Mouse (Mus musculus) spleen, adult 12 weeks (tissue): Measurements from ENCODE around the gene Cacna1h.

Source experiments
- DNase-seq: peaks from one replicate; pipeline ENCODE4 v3.0.0; 2022; ENCODE audit warnings: low spot score

Cacna1h gene

DNA sequence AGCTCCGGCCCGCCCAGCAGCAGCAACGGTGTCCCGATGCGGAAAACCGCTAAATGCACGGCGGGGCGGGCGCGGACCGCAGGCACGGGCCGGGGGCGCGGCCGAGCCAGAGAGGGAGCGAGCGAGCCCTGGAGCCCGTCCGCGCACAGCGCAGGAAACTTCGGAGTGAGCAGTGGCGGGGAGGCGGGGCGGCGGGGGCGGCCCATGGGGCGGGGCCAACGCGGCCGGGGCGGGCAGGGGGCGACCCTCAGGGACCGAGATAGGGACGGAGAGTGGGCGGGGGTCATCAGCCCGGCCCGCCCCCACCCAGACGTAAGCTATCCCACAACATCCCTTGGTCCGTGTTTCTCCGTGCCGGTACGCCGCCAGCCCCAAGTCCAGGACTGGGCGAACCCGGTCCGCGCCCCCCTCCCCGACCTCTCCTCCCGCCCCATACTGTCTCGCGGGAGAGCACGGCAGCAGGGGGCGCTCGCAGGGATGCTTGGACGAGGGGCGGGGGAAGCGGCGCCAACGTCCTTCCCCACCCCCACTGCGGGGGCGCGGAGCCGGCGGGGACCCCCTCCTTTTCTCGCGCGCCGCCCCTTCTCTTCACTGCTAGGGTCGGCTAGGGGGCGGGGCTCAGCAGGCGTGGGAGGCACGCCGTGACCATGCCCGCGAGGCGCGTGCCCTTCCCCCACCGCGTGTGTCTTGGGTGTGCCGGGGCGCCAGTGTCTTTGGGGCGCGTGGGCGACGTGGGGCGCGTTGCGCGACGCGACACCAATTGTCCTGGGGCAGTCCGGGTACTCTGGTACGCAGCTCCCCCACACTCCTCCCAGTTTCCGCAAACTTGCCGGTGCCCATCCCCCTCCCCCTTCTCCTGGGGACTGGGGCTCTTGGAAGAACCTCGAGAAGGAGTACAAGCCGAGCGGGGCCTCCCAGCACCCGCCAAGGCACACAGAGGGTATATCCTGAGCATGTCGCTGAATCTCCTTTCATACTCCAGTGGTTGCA lies at the start of gene Cacna1h:
Gene Cacna1h (minus strand): TSS at position 167 of the 990 bp plus-strand sequence.
- no peak for DNase-seq

DNA sequence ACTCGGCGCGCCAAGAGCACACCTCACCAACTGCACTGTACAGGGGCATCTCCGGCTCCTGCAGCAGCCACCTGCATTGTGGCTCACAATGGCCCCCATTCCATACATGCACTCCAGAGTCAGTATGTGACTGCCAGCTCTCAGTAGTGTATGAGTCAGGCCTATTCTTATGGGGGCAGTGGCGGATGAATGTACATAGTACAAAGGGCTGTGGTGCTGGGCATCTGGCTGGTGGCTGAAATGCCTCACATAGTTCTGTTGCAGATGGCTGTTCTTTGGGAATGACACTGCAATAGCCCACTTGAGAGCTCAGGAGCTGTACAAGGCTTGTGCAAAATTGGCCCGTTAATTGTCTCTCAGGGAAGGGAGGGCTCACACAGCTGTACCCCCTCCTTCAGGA lies 48.5 kb upstream of the Cacna1h start:
- DNase-seq: no peak

DNA sequence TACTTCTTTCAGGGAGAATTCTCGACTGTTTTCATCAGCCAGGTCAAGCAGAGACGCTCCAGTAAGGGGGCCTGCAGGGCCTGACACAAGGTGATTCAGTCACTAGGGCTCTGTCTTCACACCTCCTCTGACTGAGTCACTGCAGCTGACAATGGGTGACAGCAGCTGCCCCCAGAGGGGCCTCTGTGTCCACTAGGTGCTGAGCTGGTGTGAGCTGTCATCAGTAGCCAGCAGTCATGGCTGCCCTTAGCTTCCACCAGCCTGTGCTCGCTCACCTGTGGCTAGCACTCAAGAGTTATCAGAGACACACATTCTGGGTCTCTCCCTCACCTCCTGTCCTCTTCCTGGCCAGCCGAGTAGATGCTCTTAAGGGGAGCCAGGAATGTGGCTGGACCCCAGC lies 47.2 kb upstream of the Cacna1h start:
- no peak for DNase-seq

DNA sequence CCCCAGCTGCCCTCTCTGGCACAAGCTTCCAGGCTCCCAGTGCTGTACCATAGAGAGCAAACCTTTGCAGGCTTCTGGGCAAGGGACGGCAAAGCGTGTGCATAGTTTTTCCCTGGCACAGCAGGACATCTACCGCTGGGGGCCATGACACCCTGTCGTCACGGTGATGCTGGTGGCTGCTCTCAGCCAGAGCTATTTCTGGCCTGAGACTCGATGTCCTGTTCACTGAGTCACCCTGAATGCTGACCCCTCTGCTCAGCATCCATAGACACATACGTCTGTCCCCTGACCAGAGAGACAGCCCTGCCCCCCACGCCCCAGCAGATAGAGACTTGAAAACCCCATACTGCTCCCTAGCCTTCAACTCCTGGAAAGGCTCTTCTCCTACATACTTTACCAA lies 46.6 kb upstream of the Cacna1h start:
- DNase-seq: no peak

DNA sequence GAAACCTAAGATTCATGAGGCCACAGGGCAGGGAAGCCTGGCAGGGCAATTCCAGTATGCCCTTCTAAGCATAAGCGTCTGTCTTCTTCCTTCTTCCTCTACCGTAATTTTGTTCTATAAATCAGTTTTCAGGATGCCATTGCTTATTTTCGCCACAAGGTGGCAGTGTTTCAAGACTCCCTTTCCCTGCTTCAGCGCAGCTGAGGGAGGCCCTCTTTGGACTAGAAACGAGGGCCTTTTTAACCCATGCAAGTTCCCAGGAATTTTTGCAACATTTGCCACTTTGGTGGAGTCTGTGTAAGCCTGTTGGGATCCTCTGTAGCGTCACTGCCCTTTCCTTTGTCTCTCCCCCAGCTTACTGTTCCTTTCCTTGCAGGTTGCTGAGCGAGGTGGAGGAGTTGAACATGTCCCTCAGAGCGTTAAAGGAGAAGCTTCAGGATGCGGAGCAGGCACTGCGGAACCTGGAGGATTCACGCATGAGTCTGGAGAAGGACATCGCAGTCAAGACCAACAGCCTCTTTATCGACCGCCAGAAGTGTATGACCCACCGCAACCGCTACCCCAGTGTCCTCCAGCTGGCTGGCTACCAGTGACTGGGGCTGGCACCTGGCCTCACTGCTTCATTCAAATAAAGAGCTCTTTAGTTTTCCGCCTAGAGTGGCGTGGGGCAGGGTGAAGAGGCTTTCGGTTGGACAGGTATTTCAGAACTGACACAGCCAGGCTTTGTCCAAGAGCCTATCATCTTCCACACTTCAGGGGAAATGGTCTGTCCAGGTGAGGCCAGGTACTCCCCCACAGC lies 42.6 kb upstream of the Cacna1h start:
- DNase-seq: peak; percentile 21

DNA sequence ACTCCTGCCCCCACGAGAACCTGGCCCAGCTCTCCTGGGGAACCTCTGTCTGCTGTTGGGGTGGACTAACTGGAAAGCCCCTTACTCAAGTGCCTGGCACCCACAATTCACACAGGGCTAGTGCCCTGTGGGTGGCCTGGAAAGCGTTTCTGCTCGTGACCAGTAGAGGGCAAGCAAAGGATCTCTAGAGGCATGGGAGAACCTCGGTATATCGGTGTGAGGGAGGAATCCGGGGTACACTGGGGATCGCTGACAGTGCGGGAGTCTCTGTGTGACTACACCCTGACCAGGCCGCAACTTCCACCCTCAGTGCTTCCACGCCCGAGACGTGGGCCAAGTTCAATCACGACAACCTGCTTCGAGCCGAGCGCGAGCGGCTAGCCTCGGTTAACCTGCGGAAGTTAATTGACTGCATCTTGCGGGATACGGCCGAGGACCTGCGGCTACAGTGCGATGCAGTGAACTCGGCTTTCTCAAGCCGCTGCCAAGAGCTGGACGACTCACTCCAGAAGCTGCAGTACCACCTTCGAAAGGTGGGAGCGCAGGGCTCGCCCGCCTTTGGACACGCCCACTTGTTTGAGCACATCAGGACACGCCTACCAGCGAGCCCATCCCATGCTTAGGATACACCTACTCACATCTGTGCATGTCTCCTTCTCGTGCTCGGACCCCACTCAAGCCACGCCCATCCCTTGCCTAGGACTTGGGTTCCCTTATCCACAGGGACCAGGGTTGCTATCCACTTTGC lies 40.9 kb upstream of the Cacna1h start:
- peak; percentile 30 for DNase-seq

DNA sequence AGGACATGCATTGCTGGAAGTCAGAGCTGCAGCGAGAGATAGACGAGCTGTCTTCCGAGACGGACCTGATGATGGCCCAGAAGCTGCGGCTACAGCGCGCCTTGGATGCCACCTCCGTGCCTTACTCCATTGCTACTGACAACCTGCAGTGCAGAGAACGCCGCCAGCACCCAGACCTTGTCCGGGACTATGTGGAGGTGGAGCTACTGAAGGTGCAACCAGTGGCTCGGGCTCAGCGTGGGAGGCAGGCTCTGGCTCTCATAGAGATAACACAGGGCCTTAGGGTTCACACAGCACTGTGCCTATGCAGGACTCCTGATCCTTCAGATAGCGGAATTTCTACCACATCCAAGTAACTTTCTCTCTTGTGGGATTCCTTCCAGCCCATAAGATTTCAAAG lies 38.5 kb upstream of the Cacna1h start:
- no peak for DNase-seq

DNA sequence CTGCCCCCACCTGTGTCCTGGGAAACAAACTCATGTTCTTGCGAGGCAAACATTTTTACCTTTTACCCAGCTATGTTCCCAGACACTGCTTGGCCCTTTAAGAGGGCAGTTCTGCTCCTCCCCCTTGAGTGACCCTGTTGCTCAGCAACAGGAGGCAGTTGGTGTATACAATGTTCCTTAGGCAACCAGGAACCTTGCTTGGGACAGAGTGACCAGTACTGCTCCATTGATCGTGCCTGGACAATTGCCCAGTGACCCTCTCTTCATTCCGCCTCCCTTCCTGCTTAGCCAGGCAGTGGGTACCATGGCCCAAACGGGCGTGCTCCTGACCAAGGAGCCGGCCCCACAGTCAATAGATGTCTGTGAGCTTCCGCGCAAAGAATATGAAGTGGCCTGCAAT lies 37.8 kb upstream of the Cacna1h start:
- no peak for DNase-seq

DNA sequence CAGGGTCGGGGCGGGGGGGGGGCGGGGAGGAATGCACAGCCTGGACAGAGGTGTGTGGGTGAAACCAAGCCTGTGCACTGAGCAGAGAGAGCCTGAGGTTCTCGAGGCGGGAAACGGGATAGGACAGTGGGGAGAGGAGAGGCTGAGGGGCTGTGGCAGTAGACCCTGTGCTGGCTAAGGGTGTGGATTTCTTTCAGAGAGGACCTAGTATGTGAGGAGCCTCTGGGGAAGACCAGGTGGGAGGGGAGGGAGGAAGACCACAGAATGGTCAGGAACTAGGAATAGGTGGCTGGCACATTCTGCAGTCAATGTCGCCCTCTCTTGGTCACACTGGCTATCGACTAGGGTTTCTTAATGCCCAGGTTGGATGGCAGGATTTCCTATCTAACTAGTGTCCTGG lies 36.2 kb upstream of the Cacna1h start:
- DNase-seq: no peak

DNA sequence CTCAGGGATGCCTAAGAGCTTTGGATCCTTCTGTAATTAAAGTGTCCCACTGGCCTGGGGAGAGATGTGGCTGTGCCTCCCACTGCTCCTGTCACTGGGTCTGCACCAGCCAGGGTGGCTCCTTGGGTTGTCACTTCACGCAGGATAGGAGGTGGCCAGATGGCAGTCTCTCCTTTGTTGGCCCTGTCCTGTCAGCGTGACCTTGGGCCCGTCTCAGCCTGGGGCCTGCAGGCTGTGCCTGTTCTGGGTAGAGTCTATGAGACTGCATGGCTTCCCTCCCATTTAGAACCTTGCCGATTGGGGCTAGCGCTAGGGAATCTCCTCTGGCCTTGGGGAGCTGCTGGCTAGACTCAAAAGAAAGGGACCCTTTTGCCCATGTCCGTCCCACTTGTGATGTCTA lies 34.7 kb upstream of the Cacna1h start:
- no peak for DNase-seq

DNA sequence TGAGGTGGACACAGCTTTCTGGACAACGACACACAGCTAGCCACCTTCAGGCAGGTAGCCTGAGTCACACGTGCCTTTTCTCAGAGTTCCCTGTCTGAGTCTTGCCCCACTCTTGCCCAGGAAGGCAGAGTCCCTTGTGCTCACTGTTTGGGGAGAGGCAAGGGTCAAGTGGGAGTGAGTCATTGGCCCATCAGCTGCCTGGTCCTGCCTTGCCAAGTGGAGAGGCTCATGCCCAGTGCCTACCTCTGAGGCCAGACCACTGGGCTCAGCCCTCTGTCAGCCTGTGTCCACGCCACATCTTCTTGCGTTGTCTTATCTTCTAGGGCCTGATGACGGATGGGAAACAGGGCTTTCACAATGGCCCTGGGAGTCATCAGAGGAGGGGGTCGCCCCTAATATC lies 34.2 kb upstream of the Cacna1h start:
- DNase-seq: no peak

DNA sequence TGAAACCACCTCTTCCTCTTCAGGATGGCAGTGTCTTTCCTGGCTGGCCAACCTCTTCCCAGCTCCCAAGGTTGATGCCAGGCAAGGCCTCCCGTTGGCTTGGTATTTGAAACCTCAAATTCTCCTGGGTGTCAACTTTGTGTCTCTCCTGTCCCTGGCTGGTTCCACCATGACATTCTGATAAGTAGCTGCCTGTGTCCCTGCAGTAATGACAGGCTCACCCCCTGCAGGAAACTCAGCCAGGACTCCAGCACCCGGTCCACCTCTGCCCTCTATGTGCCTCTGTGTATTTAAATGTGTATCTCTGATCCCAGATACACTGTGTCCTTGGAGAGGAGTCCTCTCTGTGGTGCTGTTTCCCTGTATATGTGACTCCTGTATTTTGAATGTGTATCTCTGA lies 32.7 kb upstream of the Cacna1h start:
- no peak for DNase-seq

DNA sequence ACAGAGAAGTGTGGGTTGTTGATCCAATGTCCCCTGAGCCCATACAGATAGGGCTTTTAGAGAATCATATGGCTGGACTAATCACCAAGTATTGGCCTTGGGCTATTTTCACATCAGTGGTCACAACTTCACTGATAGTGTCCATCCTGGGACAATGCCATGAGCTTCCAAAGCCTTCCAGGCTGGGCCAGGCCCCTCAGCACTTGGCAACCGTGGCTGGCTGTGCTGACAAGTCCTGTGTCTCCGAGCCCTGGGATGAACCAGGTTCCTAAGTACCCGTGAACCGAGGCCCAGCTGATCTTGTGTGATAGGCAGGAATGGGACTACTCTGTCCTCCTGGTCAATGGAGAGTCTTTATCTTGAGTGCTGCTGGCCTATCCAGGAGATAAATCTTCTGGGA lies 30.5 kb upstream of the Cacna1h start:
- no peak for DNase-seq

DNA sequence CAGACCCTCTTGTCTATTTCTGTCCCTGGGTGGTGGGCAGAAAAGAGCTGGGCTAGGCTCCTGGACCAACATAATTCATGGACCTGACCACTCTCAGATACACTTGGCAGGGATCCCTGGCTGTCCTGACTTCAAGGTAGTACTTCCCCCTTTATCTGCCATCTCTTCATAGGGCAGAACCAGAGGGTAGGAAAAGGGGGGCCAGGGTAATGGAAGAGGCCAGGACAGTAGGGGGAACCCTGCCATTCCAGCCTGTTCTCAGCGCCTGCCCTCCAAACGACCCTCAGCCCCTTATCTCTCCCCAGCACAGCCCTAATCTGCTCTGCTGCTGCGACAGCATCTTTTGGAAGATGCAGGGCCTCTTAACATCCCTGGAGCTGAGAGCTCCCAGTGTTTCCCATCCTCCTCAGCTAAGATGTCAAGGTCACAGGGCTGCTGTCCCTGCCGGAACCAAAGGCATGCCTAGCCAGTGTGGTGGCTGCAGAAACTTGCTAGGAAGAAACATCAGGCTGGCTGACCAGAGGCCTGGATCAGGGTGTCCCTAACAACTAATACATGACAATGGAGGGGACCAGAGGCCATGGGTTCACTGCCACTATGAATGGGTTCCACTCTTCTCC lies 29.9 kb upstream of the Cacna1h start:
- DNase-seq: no peak

DNA sequence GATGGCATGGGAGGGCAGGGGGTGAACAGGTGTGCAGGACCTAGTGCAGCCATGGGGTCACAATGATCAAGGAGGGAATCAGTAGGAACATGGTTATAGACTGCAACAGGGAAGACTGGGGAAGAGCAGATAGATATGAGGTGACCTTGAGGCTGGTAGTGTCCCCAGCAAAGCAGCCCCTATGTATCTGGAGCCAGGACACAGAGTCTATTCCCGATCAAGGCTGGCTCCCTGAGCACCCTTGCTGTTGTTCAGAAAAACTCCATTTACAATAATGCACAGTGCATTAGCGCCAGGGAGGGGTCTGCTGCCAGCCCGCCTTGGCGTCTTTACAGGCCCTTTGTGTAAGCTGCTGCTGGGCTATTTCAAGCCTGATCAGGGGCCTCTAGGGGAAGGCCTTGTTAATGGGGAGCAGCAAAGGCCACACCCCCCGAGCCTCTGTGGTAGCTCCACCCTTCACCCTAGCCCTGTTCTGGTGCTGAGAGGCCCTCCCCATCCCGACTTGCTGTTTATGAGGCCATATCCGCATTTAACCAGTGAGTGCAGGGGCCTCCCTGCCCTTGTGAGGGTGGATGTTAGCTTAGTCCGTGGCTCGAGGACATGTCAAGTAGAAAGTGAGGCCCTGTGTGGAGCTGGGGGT lies 28.8 kb upstream of the Cacna1h start:
- DNase-seq: no peak

DNA sequence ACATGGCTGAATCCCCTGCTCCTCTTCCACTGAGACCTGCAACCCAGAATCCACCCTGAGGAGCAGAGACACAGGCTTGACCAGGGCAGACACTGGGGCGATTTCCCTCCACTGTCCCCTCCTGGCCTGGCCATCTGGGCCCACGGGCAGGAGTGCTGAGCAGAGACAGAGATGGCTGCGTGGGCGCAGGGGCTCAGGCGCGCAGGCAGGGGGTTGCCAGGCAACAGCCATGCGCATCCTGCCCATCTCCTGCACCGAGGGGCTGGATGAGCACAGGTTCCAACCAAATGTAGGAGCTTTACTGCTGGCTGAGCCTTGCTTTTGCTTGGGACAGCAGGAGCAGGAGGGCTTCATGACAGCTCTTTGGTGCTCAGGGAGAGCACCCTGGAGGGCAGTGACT lies 23.0 kb upstream of the Cacna1h start:
- DNase-seq: no peak

DNA sequence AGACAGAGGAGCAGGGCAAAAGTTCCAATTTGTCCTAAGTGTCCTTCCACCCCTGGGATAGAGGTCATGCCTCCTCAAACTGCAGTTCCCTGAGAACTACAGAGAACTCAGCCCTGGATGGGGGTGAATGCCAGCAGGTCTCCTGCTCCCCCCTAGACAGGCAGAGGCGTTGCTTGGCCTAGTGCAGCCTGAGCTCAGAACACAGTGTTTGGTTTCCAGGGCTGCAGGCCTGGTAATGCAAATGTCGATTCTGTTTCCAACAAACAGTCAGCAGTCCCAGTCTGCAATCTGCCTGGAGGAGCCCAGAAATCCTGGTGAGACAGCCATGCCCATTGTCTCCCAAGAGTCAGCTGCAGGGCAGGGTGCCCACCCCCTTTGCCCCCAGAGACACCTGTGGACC lies 20.7 kb upstream of the Cacna1h start, which contains the start of gene Tekt4:
Gene Tekt4 (plus strand): TSS at position 344 of the 400 bp plus-strand sequence.
- DNase-seq: no peak

DNA sequence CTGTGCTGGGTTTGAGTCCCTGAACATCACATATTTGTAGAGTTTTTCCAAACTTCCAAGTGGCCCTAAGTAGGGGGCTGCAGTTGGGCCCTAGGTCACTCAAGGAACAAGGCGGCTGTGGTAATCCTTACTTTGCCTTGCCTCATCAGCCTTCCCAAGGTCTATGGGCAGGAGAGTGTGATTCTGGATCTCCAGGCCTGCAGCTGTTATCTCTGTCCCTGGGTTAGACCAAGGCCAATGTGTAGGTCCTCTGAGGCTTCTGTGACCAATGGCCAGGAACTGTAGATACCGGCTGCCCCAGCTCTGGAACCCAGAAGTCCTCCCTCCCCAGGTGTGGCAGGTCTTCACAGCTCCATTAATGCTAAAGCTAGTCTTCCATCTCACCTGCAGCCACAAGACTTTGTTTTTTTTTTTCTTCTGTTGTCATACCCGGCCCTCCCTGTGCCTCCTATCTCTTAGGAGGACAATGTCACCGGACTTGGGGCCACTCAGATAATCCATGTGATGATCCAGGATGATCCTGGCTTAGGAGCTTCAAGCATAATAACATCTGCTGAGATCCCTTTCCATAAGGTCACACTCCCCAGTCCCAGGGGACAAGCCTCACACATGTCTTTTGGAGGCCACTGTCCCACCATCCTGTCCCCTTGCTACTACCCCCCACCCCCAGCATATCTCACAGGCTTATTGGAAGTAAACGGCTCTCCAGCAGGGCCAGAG lies 18.8 kb upstream of the Cacna1h start:
- no peak for DNase-seq

DNA sequence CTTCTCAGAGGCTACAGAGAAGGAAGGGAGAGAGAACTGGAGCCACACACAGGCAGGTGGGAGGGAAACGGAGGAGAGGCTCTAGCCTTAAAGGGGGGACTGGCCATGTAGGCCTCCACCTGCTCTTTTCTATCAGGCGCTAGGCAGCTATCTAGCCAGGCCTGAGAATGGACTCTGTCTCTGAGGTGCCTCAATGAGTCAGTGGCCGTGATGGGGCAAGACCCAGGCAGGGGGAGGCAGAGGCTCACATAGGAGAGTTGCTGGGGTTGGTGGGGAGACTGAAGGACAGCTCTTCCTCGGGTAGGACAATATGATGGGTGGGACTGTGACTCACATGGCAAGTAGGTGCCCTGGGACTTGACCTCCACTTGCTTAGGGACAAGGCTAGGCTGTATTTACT lies 16.7 kb upstream of the Cacna1h start:
- no peak for DNase-seq

DNA sequence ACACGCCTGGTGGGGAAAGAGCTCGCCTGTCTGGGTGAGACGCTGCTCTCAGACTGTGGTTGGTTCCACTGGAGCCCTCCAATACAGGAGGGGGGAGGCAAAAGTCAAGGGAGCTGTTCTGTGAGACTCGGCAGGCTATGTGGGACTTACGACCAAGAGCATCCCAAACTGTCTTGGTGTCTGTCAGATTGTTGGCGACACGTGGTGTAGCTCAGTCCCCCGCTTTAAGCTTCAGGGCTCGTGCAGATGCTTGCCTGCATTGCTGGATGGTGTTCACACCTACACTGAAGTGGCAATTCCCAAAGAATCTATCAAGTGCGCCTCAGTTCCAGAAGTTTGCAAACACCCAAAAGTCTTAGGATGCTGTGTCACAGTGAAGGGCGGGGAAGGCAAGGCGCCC lies 14.3 kb upstream of the Cacna1h start:
- DNase-seq: no peak

DNA sequence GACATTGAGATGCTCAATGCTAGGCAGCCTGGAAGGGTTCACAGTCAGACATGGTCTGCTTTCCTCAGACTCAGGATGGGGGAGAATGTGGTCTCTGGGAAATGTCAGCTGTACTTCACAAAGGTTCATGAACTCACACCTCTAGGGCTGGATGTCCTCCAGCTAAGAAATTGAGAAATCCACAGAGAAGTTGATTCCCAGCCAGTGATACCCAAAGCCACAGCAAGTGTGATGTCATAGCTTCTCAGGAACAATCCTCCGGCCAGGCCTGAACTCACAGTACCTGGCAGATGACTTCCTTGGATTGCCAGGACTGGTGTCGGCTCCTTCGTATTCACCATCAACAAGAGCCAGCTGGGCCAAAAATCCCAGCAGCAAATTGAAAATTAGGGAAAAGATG lies 12.3 kb upstream of the Cacna1h start:
- no peak for DNase-seq
